ENCODE assay signal across 27 mouse cellular contexts in genomic region chr11:104045216-104045615, GRCm38 (mm10).
A peak's percentile ranks its signal among the peaks of the same experiment; 100 is the strongest.
DNase-seq lines count a peak whose midpoint lies in the region; ATAC-seq and TF ChIP-seq lines count a peak whose summit lies in the region.
"Had no signal": no experiment of that assay in that cellular context is flagged by ENCODE, and none has a peak within 500 bp of the region (broad histone marks: within the 10 kb centered on the region; RNA-seq: fewer than 3 reads in every experiment).

No protein-coding gene starts in this region.

- H3K36me3 ChIP-seq in myocyte (ENCODE audit: control insufficient read depth, insufficient read depth): no peaks in the 10 kb centered on the region
- H3K36me3 ChIP-seq: embryonic facial prominence, embryonic 12.5 days; forebrain, embryonic 12.5 days; forebrain, embryonic 15.5 days; heart, embryonic 12.5 days; heart, embryonic 15.5 days; hindbrain, embryonic 10.5 days; hindbrain, embryonic 13.5 days; intestine, embryonic 15.5 days had no signal

- TF ChIP-seq POLR2A in myocyte (IDR thresholded peaks at IDR 0.05; ENCODE audit: insufficient read length, low read depth): no peak

- no peak for DNase-seq in frontal cortex, postnatal 10 days (ENCODE audit: low spot score in 2 of 2)
- peak; percentile 25 for DNase-seq in right cerebral cortex, adult 18-20 months
- DNase-seq in right cerebral cortex, adult 2 months (ENCODE audit: low spot score in 2 of 2): no peak
- no peak for DNase-seq in spleen, postnatal 14 days (ENCODE audit: low spot score in 2 of 2)
- DNase-seq: adrenal gland, adult 8-10 months; adrenal gland, postnatal 25 days; cerebellum, adult 18-20 months; cerebellum, adult 9-10 months; cerebellum, postnatal 14 days; gastrocnemius, adult 2 months; gastrocnemius, postnatal 14 days; heart, adult 18-20 months; heart, postnatal 10 days; heart, postnatal 36 days had no signal

- H3K27me3 ChIP-seq in myocyte (ENCODE audit: control insufficient read depth, insufficient read depth, insufficient read length): no peaks in the 10 kb centered on the region
- H3K27me3 ChIP-seq: embryonic facial prominence, embryonic 12.5 days; forebrain, embryonic 12.5 days; forebrain, embryonic 15.5 days; heart, embryonic 12.5 days; heart, embryonic 15.5 days; hindbrain, embryonic 13.5 days; intestine, embryonic 15.5 days had no signal

- peak overlapping the region; percentile 35 for H3K4me2 ChIP-seq in myocyte (ENCODE audit: low read depth)
- H3K4me2 ChIP-seq: embryonic facial prominence, embryonic 12.5 days; forebrain, embryonic 12.5 days; forebrain, embryonic 15.5 days; heart, embryonic 12.5 days; heart, embryonic 15.5 days; hindbrain, embryonic 13.5 days; intestine, embryonic 15.5 days had no signal

- no peaks in the 10 kb centered on the region for H3K79me2 ChIP-seq in myocyte (ENCODE audit: control insufficient read depth, insufficient read depth)

- no peak overlapping the region for H3ac ChIP-seq in myocyte (ENCODE audit: control insufficient read depth, insufficient read length)

- ATAC-seq in frontal cortex, adult (ENCODE audit: low TSS enrichment): peak; percentile 64; the same call in 1 of the 2 replicates
- ATAC-seq: activated CD4-positive, CD25-positive, alpha-beta regulatory T cell, adult 4 months; forebrain, embryonic 15.5 days; hindbrain, embryonic 16.5 days; intestine, embryonic 15.5 days had no signal

- no peak overlapping the region for H3K4me3 ChIP-seq in myocyte
- H3K4me3 ChIP-seq: embryonic facial prominence, embryonic 12.5 days; erythroblast, embryonic 14.5 days; forebrain, embryonic 12.5 days; forebrain, embryonic 15.5 days; gastrocnemius, adult 2 months; heart, embryonic 12.5 days; heart, embryonic 15.5 days; hindbrain, embryonic 10.5 days; hindbrain, embryonic 13.5 days; intestine, embryonic 15.5 days had no signal

TF ChIP-seq in myocyte, 11 proteins besides CTCF, POLR2A, EP300 and RAD21:
- no peak for TF ChIP-seq TCF12 (IDR thresholded peaks at IDR 0.05; ENCODE audit: insufficient read depth, poor library complexity, severe bottlenecking)
- TF ChIP-seq MYOD1 (IDR thresholded peaks at IDR 0.05; ENCODE audit: control insufficient read depth in 1 of 3, insufficient read length in 2 of 3, low read depth in 2 of 3): no peak
- TF ChIP-seq TCF3 (IDR thresholded peaks at IDR 0.05; ENCODE audit: insufficient read length, low read depth): no peak
- TF ChIP-seq REST (IDR thresholded peaks at IDR 0.05; ENCODE audit: insufficient read depth, insufficient read length): no peak
- TF ChIP-seq CEBPB (IDR thresholded peaks at IDR 0.05; ENCODE audit: insufficient read depth, poor library complexity, severe bottlenecking): no peak
- TF ChIP-seq USF1 (IDR thresholded peaks at IDR 0.05; ENCODE audit: low read depth): no peak
- no peak for TF ChIP-seq MAX (IDR thresholded peaks at IDR 0.05; ENCODE audit: low read depth)
- no peak for TF ChIP-seq SRF (IDR thresholded peaks at IDR 0.05; ENCODE audit: control insufficient read depth, insufficient read length, low read depth)
- no peak for TF ChIP-seq POLR2AphosphoS2 (IDR thresholded peaks at IDR 0.05; ENCODE audit: insufficient read length, low read depth)
- TF ChIP-seq E2F4 (IDR thresholded peaks at IDR 0.05; ENCODE audit: insufficient read depth): no peak
- TF ChIP-seq MYOG (IDR thresholded peaks at IDR 0.05; ENCODE audit: control insufficient read depth in 1 of 3, insufficient read depth in 1 of 3, insufficient read length in 2 of 3, low read depth in 2 of 3): no peak
TF ChIP-seq in myocyte: peak in this region for 0.
